Mouse (Mus musculus) brain, embryonic 14.5 days (tissue): ENCODE measurements at regions not wholly inside any gene's neighbourhood (a gene's known extent, or its start where the extent isn't known, plus 50 kb on each side); places are given as distances from the start of the nearest gene placed in this dataset.
A peak's percentile ranks its signal among the peaks of the same experiment; 100 is the strongest.

Experiments
- DNase-seq: peaks from one replicate; pipeline ENCODE4 v3.0.0-alpha.2; 2011; ENCODE audit warnings: low read depth
- CTCF ChIP-seq: fragments of 200-500 bp; IDR thresholded peaks from 2 replicates; pipeline ENCODE4 v1.5.1; 2012; ENCODE audit warnings: inconsistent platforms, mild to moderate bottlenecking, moderate library complexity, borderline replicate concordance; ENCODE audit not compliant: insufficient read depth, insufficient read length; ENCODE audit errors: extremely low read depth
- POLR2A ChIP-seq: fragments of 200-500 bp; IDR thresholded peaks from 2 replicates; pipeline ENCODE4 v1.6.1; 2012; ENCODE audit warnings: mild to moderate bottlenecking, inconsistent platforms, borderline replicate concordance; ENCODE audit not compliant: poor library complexity, insufficient read depth, insufficient read length, severe bottlenecking; ENCODE audit errors: extremely low read depth

GRCm38 (mm10) chr9:30522595-30523350, 95.9 kb downstream of the Snx19 start:
- TF ChIP-seq POLR2A (no peak), CTCF (no peak)
- no peak for DNase-seq

- TF ChIP-seq POLR2A (no peak), CTCF (no peak)
These were observed 94.8 kb downstream of the Snx19 start for GRCm38 (mm10) chr9:30521556-30522240.

DNA sequence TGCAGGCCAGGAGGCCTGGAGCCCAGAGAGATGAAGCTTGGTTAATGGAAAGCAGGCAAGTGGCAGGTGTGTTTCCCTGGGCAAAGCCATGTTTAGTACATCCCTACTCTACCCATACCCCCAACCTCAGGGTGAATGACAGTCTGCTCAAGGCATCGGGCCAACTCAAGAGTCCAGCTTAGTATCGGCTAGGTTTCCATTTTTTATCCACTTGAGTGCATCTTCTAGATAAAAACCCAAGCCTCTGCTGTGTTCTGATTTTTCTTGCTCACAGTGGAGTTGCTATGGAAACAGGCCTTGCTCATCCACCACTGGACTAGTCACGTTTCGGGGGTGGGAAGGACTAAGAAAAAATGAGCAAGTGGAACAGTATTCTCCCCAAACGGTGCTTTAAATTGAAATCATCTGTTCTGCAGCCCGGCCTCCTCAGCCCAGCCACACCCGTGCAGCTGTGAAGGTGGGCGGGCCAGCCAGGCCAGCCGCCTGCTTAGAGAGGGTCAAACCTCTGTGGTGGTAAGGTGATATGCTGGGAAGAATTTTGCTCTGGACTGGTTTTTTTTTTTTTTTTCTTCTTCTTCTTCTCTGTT, 94.0 kb downstream of the Snx19 start:
- TF ChIP-seq POLR2A (no peak), CTCF (no peak)
- peak; percentile 84 for DNase-seq

More at GRCm38 (mm10) chr9:30521556-30522240, 94.8 kb downstream of the Snx19 start:
- no peak for DNase-seq

- no peak for DNase-seq
- no peak for TF ChIP-seq CTCF
- no peak for TF ChIP-seq POLR2A
These were observed 93.2 kb downstream of the Snx19 start for GRCm38 (mm10) chr9:30520116-30520515.

GRCm38 (mm10) chr9:30519231-30519630, 92.3 kb downstream of the Snx19 start:
- DNase-seq, result no peak
- TF ChIP-seq CTCF (no peak), POLR2A (no peak)
